Mouse (Mus musculus) inflammation-experienced regulatory T-cells, adult 6 months (primary cell): Measurements from ENCODE around the gene Atp1a4. TPM values are rescaled to one million over a fixed set of nuclear protein-coding genes. Genes with fewer than 3 reads are reported as not detected.
"Not testable (repeated sequence)": the region's sequence is repeated elsewhere in the genome, so short reads cannot be mapped to it uniquely, and the experiment has no call there.

Experiments
- ATAC-seq: one replicate; pipeline ENCODE4 v1.8.0; 2017
- polyA plus RNA-seq, 3 experiments: library from polyadenylated mRNA; unstranded; fragments of 100-300 nt; shearing (Covaris generic); gene quantifications; one replicate each; pipeline ENCODE4 v1.2.1; 2017

The Atp1a4 gene
- polyA plus RNA-seq, 3 experiments from 2014 or later = not detected

GRCm38 (mm10) chr1:172281522-172282254, 23.5 kb upstream of the Atp1a4 start:
- no peak for ATAC-seq

- no peak for ATAC-seq
These were observed 21.7 kb upstream of the Atp1a4 start for GRCm38 (mm10) chr1:172279768-172280509.

DNA sequence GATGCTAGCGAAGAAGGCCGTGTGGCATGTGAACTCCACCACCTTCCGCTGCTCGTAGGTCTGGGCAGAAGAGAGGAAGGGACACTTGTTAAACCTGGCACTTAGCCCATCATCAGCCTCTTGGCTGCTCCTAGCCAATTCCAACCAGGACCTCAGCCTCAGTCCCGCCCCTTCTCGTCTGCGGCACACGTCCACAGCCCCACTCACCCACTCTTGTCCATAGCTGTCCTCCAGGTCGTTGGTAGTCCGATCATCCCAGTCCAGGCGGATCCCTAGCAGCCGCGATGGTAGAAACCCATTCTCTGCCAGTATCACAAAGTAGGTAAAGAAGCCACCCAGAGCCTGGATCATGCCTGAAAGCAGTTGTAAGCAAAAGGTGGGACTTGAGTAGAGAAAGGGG, 20.1 kb upstream of the Atp1a4 start:
- ATAC-seq = no peak

DNA sequence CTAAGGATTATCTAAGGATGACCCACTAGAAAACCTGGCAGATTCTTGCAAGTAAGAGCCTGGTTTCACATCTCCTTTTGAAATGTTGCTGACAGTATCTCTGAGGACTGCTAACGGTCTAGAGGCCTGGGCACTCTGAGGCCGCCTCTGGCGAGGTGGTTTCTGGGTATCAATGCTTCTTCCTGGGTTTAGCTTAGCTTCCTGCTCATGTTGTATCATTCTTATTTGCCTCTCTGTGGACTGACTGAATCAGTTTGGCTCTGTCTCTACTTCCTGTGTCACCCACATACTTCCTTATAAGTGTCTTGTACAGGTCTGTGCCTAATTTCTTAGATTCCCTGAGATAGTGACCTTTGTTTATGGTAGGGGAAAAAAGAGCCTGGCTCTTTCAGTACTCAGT, 19.0 kb upstream of the Atp1a4 start:
- peak; percentile 93 for ATAC-seq

DNA sequence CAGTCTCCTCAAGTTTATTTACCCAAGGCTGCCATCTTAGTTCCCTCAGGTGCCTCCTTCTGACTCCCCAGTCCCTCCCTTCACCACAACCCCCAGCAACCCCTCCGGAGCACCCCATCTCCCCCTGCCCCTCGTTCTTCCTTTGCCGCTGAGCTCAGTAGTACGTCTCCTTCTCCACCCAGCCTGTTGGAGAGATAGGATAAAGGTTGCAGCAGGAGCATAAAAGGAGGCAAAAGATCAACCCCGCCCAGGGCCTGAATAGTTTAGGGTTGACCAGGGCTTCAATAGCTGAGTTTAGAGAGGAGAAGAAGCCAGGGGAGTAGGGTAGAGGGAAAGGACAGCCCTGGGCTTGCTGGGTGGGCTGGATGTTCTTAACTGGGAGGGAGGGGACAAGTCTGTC, 16.3 kb upstream of the Atp1a4 start:
- ATAC-seq = no peak

DNA sequence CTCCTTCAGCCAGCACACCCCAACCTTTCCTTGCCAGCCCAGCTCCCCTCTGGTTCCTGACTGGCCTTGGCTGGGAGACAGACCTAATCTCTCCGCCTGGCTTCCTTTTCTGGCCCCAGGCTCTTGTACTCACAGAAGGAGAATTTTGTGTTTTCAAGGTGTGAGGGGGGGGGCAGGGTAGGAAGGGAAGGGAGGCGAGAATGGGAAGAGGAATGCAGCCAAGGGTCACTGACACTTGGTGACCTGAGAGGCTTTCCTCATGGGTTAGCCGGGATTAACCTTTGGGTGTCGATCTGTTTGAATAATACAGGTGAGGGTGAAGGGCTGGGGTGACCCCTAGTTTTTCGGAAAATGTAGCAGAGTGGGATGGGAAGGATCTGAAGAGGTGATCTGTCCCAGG, 15.9 kb upstream of the Atp1a4 start:
- no peak for ATAC-seq

- no peak for ATAC-seq
These were observed 15.2 kb upstream of the Atp1a4 start for GRCm38 (mm10) chr1:172273386-172273785.

DNA sequence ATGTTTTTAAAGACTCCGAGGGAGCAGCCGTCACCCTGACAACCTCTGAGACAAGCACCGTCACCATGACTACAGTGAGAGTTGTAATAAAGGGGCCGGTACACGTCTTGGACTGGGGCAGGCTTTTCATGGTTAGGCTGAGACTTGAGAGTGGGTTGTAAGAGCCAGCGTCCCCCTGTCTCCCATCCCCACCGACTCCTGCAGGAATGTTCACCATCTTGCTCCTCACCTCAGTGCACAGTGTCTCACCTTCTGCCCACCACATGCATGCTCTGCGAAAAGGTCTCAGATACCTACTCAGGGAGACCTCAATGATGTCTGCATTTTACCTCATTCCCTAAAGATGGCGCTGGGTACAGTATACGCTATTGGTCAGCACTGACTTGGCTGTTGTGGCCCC, 13.6 kb upstream of the Atp1a4 start:
- no peak for ATAC-seq

DNA sequence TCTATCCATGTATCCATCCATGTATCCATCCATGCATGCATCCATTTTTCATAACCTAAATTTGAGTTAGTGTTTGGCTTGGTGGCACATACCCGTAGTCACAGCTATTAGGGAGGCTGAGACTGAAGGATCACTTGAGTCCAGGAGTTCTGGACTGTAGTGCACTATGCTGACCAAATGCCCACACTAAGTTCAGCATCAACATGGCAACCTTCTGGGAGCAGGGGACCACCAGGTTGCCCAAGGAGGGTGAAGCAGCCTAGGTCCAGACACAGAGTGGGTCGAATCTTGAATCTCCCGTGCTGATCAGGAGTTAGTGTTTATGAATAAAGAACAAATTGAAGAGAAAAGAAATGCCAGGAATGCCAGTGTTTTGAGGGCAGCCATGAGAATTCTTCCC, 13.0 kb upstream of the Atp1a4 start:
- no peak for ATAC-seq

DNA sequence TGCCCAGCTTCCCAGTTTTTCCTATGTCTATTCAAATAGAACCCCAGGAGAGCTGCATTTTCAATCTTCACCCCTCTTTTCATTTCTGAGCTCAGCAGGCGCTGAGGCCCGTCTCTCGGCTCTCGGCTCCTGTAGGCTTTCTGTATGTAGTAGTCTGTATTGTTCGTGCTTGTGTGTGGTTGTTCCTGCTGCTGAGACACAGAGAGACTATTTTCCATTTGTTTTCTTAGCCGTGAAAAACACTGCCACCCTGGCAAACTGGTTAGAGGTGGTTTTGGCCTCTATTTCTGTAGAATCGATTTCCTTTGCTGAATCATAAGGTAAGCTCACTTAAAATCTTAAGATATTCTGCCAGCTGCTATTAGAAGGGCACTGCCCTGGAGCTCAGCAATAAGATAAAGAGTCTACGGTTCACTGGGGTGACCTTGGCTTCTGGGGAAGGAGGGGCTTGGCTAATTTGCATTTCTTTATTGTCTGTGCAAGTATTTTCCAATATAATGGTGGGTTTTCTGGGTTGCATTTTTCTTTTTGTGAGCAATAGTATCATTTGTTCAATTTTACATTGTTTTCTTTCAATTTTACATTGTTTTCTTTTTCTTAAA, 3.4 kb upstream of the Atp1a4 start, which contains the start of gene Igsf8:
TSS of gene Igsf8 (plus strand) at position 165 of the 602 bp plus-strand sequence.
- ATAC-seq = no peak

- peak; percentile 46 for ATAC-seq
These were observed 10.5 kb downstream of the Atp1a4 start for GRCm38 (mm10) chr1:172247679-172248078.

- ATAC-seq = no peak
These were observed 11.0 kb downstream of the Atp1a4 start for GRCm38 (mm10) chr1:172247216-172247615.

GRCm38 (mm10) chr1:172244645-172245044, 13.6 kb downstream of the Atp1a4 start:
- ATAC-seq = not testable (repeated sequence)

DNA sequence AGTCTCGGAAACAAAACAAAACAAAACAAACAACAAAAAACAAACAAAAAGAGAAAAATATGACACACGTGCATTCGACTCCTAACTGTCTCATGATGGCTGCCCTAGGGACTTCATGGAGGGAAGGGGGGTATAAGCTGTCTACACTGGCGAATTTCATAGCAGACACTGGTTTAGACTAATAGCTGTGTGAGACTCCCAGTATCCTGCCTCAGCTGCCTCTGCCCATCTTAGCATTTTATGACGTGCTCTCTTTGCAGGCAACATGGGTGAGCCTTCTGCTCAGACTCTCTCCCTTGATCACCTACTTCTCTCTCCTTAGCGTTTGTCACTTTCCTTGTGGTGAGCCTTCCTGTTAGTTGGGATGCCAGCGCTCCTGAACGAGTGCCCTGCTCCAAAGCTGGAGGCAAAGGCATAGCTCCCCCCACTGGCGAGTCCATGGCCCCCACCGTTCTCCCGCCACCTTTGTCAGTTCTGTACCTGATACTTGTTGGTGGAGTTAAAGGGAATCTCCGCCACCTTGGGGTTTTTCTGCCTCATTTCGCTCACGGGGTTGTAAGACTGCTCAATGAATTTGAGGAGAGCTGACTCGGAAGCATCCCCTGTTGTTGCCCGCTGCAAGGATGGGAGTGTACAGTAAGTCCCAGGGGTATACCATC, 14.5 kb downstream of the Atp1a4 start:
- no peak for ATAC-seq

GRCm38 (mm10) chr1:172242401-172242800, 15.8 kb downstream of the Atp1a4 start:
- ATAC-seq = no peak

- no peak for ATAC-seq
These were observed 17.1 kb downstream of the Atp1a4 start for GRCm38 (mm10) chr1:172240945-172241708.

GRCm38 (mm10) chr1:172229215-172229614, 29.0 kb downstream of the Atp1a4 start:
- ATAC-seq = no peak

DNA sequence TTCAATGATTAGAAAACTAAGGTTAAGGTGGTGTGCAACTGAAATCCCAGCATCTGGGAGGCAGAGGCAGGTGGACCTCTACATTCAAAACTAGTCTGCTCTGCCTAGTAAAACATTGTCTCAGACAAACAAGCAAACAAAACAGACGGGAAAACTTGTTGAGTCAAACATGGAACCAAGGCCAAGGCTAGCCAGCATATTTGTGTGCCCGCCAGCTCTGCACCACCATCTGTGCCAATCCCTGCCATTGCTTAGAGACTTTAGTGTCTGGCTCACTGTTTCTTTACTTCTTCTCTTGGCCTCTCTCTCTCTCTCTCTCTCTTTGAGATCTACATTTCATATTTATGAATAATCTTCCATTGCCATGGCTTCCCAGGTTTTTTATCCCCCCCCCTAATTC, 30.0 kb downstream of the Atp1a4 start:
- ATAC-seq = no peak

GRCm38 (mm10) chr1:172221297-172222063, 36.7 kb downstream of the Atp1a4 start:
- ATAC-seq = no peak

- ATAC-seq = no peak
These were observed 37.8 kb downstream of the Atp1a4 start for GRCm38 (mm10) chr1:172220414-172220813.
